Mouse (Mus musculus) thymus, adult 2 months (tissue): Measurements from ENCODE around the gene Gtdc1.

Experiments
- CTCF ChIP-seq: fragments of 200-500 bp; IDR thresholded peaks from 2 replicates; pipeline ENCODE4 v1.5.1; 2012; ENCODE audit warnings: mild to moderate bottlenecking, control low read depth, low read length, moderate library complexity, borderline replicate concordance; ENCODE audit not compliant: control insufficient read depth, poor library complexity, insufficient read depth; ENCODE audit errors: extremely low read depth
- POLR2A ChIP-seq: fragments of 200-500 bp; IDR thresholded peaks from 2 replicates; pipeline ENCODE4 v1.6.1; 2012; ENCODE audit warnings: mild to moderate bottlenecking, low read length, control low read depth, moderate library complexity; ENCODE audit not compliant: control insufficient read depth, poor library complexity, insufficient read depth; ENCODE audit errors: extremely low read depth

GRCm38 (mm10) chr2:44554716-44555115, 372.7 kb downstream of the Gtdc1 start:
- TF ChIP-seq POLR2A, result no peak
- no peak for TF ChIP-seq CTCF
